Mouse (Mus musculus): ENCODE results near the gene Igsf3.

DNA sequence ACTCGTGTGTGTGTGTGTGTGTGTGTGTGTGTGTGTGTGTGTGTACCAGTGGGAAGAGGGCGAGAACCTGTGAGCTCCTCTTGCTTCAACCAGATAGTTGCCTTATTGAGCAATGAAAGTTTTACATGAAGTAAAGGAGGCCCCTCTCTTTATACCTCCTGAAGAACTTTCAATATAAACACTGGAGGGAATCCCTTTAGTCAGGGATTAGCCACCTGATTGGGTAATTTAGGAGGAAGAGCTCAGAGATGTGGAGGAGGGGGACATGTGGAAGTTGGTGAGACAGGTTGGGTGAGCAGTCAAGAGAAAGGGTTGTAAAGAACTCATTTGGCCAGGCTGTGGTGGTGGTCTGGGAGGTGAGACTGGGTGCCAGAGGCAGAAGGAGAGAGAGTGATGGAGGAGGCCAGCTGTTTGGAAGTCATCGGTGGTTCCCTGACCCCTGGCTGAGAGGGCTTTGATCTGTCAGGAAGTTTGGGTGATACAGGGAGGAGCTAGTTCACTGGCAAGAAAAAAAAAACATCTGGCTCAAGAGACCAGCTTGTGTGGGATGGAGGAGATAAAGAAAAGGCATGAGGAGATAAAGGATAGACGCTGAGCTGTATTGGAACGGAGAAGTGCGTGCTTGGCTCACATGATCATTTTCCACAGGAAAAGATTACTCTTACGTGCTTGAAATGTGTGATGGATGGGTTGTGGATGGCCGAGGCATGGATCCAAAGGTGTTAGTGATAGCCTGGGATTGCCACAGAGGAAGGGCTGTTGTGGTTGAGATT is 53.3 kb downstream of the Igsf3 start:
- TF ChIP-seq CTCF (IDR thresholded peaks at IDR 0.05; ENCODE audit: low read depth, low read length), result no peak
- TF ChIP-seq POLR2A (IDR thresholded peaks at IDR 0.05; ENCODE audit: insufficient read depth, low read length), result no peak

Measured in ES-Bruce4 (cell line).